Mouse (Mus musculus) heart, postnatal 4 days (tissue): Measurements from ENCODE around the gene Dis3l. TPM values are rescaled to one million over a fixed set of nuclear protein-coding genes. Genes with fewer than 3 reads are reported as not detected.

Experiments
- DNase-seq: peaks from one replicate; pipeline ENCODE4 v3.0.0; 2021
- total RNA-seq, 2 experiments: library from RNA; stranded (reverse); gene quantifications; 2 replicates each; pipeline ENCODE4 v1.2.3; 2021

Dis3l gene
- 10 to 100 TPM; 21.6 to 22.1 TPM for total RNA-seq

GRCm38 (mm10) chr9:64341254-64341566 is at the start of gene Dis3l:
Gene Dis3l (minus strand): TSS chr9:64341288.
- DNase-seq = no peak

GRCm38 (mm10) chr9:64389576-64390292 is 48.6 kb upstream of the Dis3l start:
- no peak for DNase-seq

- peak; percentile 11 for DNase-seq
Observed at GRCm38 (mm10) chr9:64386466-64387211, 45.6 kb upstream of the Dis3l start.

GRCm38 (mm10) chr9:64385511-64386465 is 44.7 kb upstream of the Dis3l start, which contains the start of gene Megf11:
Gene Megf11 (plus strand): TSS chr9:64385626.
- peak; percentile 31 for DNase-seq

- peak; percentile 17 for DNase-seq
Observed at GRCm38 (mm10) chr9:64383021-64383788, 42.1 kb upstream of the Dis3l start.

GRCm38 (mm10) chr9:64376380-64376779 is 35.3 kb upstream of the Dis3l start:
- DNase-seq = no peak

GRCm38 (mm10) chr9:64371305-64371819 is 30.3 kb upstream of the Dis3l start:
- no peak for DNase-seq

- no peak for DNase-seq
Observed at GRCm38 (mm10) chr9:64369871-64370270, 28.8 kb upstream of the Dis3l start.

GRCm38 (mm10) chr9:64361231-64361950 is 20.3 kb upstream of the Dis3l start:
- DNase-seq = no peak

GRCm38 (mm10) chr9:64355627-64356026 is 14.5 kb upstream of the Dis3l start:
- DNase-seq = no peak

- DNase-seq = no peak
Observed at GRCm38 (mm10) chr9:64351191-64351590, 10.1 kb upstream of the Dis3l start.

- DNase-seq = peak; percentile 8
Observed at GRCm38 (mm10) chr9:64349490-64349889, 8.4 kb upstream of the Dis3l start.

- no peak for DNase-seq
Observed at GRCm38 (mm10) chr9:64347377-64347776, 6.3 kb upstream of the Dis3l start.

- no peak for DNase-seq
Observed at GRCm38 (mm10) chr9:64345931-64346330, 4.8 kb upstream of the Dis3l start.

GRCm38 (mm10) chr9:64343656-64344055 is 2.6 kb upstream of the Dis3l start:
- DNase-seq = no peak

- no peak for DNase-seq
Observed at GRCm38 (mm10) chr9:64341671-64342070, 583 bp upstream of the Dis3l start.

GRCm38 (mm10) chr9:64340351-64341253 is 486 bp downstream of the Dis3l start:
- DNase-seq = peak; percentile 81

- DNase-seq = no peak
Observed at GRCm38 (mm10) chr9:64339361-64339760, 1.7 kb downstream of the Dis3l start.

GRCm38 (mm10) chr9:64335825-64336224 is 5.3 kb downstream of the Dis3l start:
- DNase-seq = no peak

- no peak for DNase-seq
Observed at GRCm38 (mm10) chr9:64323976-64324375, 17.1 kb downstream of the Dis3l start.
